Mouse (Mus musculus) kidney, adult 18-20 months (tissue): ENCODE data around the gene Prkar2b.
"Not testable (repeated sequence)": the region's sequence is repeated elsewhere in the genome, so short reads cannot be mapped to it uniquely, and the experiment has no call there.

Source experiments
- DNase-seq: peaks from one replicate; pipeline ENCODE4 v3.0.0; 2021

Prkar2b gene

GRCm38 (mm10) chr12:32059707-32060106 is 1.4 kb downstream of the Prkar2b start:
- DNase-seq = no peak

GRCm38 (mm10) chr12:32059135-32059534 is 2.0 kb downstream of the Prkar2b start:
- no peak for DNase-seq

GRCm38 (mm10) chr12:32057461-32058199 is 3.5 kb downstream of the Prkar2b start:
- no peak for DNase-seq

GRCm38 (mm10) chr12:32055797-32056196 is 5.3 kb downstream of the Prkar2b start:
- DNase-seq = no peak

GRCm38 (mm10) chr12:32054476-32055166 is 6.5 kb downstream of the Prkar2b start:
- no peak for DNase-seq

- no peak for DNase-seq
These were observed 7.3 kb downstream of the Prkar2b start for GRCm38 (mm10) chr12:32053637-32054366.

- DNase-seq = no peak
These were observed 8.2 kb downstream of the Prkar2b start for GRCm38 (mm10) chr12:32052882-32053281.

GRCm38 (mm10) chr12:32050165-32050564 is 10.9 kb downstream of the Prkar2b start:
- DNase-seq = no peak

- no peak for DNase-seq
These were observed 15.3 kb downstream of the Prkar2b start for GRCm38 (mm10) chr12:32045566-32046330.

- DNase-seq = no peak
These were observed 16.5 kb downstream of the Prkar2b start for GRCm38 (mm10) chr12:32044487-32045134.

GRCm38 (mm10) chr12:32033536-32033935 is 27.6 kb downstream of the Prkar2b start:
- no peak for DNase-seq

- no peak for DNase-seq
These were observed 28.2 kb downstream of the Prkar2b start for GRCm38 (mm10) chr12:32032917-32033316.

- DNase-seq = no peak
These were observed 42.7 kb downstream of the Prkar2b start for GRCm38 (mm10) chr12:32018376-32018750.

- DNase-seq = no peak
These were observed 43.3 kb downstream of the Prkar2b start for GRCm38 (mm10) chr12:32017636-32018375.

GRCm38 (mm10) chr12:32016472-32016871 is 44.6 kb downstream of the Prkar2b start:
- no peak for DNase-seq

GRCm38 (mm10) chr12:32015268-32015769 is 45.8 kb downstream of the Prkar2b start:
- no peak for DNase-seq

GRCm38 (mm10) chr12:32014811-32015210 is 46.3 kb downstream of the Prkar2b start:
- DNase-seq = no peak

GRCm38 (mm10) chr12:32012169-32012568 is 48.9 kb downstream of the Prkar2b start:
- no peak for DNase-seq

- no peak for DNase-seq
These were observed 50.0 kb downstream of the Prkar2b start for GRCm38 (mm10) chr12:32011128-32011527.

GRCm38 (mm10) chr12:32009985-32010369 is 51.1 kb downstream of the Prkar2b start:
- DNase-seq = not testable (repeated sequence)

- DNase-seq = no peak
These were observed 51.7 kb downstream of the Prkar2b start for GRCm38 (mm10) chr12:32009267-32009984.
